Mouse (Mus musculus): ENCODE results near the gene Adamtsl5. TPM values are rescaled to one million over a fixed set of nuclear protein-coding genes. Genes with fewer than 3 reads are reported as not detected.

Gene Adamtsl5
- polyA plus RNA-seq, 1 experiment from 2014 or later: 8.7 TPM

DNA sequence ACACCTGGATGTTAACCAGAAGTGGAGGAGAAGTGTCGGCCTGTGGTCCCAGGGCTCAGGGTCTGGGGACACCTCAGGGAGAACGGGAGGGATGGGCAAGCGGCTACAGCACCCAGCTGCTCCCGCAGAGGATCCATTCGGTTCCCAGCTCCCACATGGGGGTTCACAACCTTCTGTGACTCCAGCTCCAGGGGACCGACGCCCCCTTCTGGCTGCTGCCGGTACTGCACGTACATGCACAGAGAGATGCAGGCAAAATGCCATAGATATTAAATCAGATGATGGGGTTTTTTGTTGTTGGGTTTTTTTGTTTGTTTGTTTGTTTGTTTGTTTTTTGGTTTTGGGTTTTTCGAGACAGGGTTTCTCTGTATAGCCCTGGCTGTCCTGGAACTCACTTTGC, 29.5 kb upstream of the Adamtsl5 start:
- H3K4me2 ChIP-seq (ENCODE audit: low read length): no peak overlapping the region
- no peaks in the 10 kb centered on the region for H3K27me3 ChIP-seq (replicated peaks; ENCODE audit: control insufficient read depth, insufficient read depth, low read length)
- no peak overlapping the region for H3K9ac ChIP-seq (ENCODE audit: low read length)
- DNase-seq (ENCODE audit: low spot score) (no peak), ATAC-seq (replicated peaks; ENCODE audit: low FRiP score, low TSS enrichment, low read depth) (no peak)
- no peaks in the 10 kb centered on the region for H3K9me3 ChIP-seq (ENCODE audit: control insufficient read depth, low read length)
- WGBS: 51% methylated on average over 10 of the region's 10 CpGs
- H3K4me3 ChIP-seq (ENCODE audit: low read depth, low read length): no peak overlapping the region
- no peak overlapping the region for H3K27ac ChIP-seq (ENCODE audit: low read depth)
- peaks cover 32% of the 10 kb centered on the region for H3K36me3 ChIP-seq (ENCODE audit: control insufficient read depth, insufficient read depth, low read length)
- no peaks in the 10 kb centered on the region for H3K4me1 ChIP-seq (replicated peaks; ENCODE audit: control insufficient read depth, insufficient read depth, low read length)

DNA sequence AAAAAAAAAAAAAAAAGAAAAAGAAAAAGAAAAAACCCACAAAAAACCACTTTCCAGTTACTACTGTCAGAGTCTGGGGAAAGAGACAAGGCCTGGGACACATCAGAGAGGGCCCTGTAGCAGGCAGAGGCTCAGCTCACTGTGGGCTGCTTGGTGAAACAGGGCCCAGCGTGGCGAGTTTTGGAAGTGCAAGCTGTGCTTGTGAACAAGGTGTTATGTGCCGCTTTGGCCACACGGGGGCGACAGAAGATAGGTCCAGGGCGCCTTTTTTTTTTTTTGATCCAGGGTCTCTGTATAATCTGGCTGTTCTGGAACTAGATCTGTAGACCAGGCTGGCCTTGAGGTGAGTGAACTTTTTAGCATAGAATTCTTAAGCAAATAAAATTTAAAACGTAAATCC, 27.9 kb upstream of the Adamtsl5 start:
- Histone ChIP-seq H3K9ac (ENCODE audit: low read length) (no peak overlapping the region), H3K4me3 (ENCODE audit: low read depth, low read length) (no peak overlapping the region), H3K4me2 (ENCODE audit: low read length) (no peak overlapping the region), H3K9me3 (ENCODE audit: control insufficient read depth, low read length) (no peaks in the 10 kb centered on the region), H3K27ac (ENCODE audit: low read depth) (no peak overlapping the region), H3K36me3 (ENCODE audit: control insufficient read depth, insufficient read depth, low read length) (peaks cover 17% of the 10 kb centered on the region), H3K4me1 (replicated peaks; ENCODE audit: control insufficient read depth, insufficient read depth, low read length) (peaks cover 2% of the 10 kb centered on the region; the same call in 1 of the 2 replicates), H3K27me3 (replicated peaks; ENCODE audit: control insufficient read depth, insufficient read depth, low read length) (no peaks in the 10 kb centered on the region)
- ATAC-seq (replicated peaks; ENCODE audit: low FRiP score, low TSS enrichment, low read depth) (no peak), DNase-seq (ENCODE audit: low spot score) (peak; percentile 99)
- WGBS: 2% methylated on average over 7 of the region's 7 CpGs

DNA sequence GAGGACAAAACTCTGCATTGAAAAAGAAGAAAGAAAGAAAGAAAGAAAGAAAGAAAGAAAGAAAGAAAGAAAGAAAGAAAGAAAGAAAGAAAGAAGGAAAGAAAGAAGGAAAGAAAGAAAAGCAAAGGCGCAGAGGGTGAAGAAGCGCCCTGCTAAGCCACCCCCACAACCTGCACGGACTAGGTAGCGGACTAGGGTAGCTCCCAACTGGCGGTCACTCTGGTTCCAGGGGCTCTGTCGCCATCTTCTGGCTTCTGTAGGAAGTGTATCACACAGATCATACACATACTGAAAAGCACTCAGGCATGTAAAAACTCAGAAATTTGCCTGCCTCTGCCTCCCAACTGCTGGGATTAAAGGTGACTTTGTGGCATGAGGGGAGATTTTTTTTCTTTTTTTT, 25.9 kb upstream of the Adamtsl5 start:
- DNase-seq (ENCODE audit: low spot score): no peak
- Histone ChIP-seq H3K4me3 (ENCODE audit: low read depth, low read length) (no peak overlapping the region), H3K4me1 (replicated peaks; ENCODE audit: control insufficient read depth, insufficient read depth, low read length) (peaks cover 4% of the 10 kb centered on the region; the same call in 1 of the 2 replicates), H3K27ac (ENCODE audit: low read depth) (no peak overlapping the region), H3K4me2 (ENCODE audit: low read length) (no peak overlapping the region), H3K9ac (ENCODE audit: low read length) (no peak overlapping the region), H3K9me3 (ENCODE audit: control insufficient read depth, low read length) (no peaks in the 10 kb centered on the region), H3K36me3 (ENCODE audit: control insufficient read depth, insufficient read depth, low read length) (no peaks in the 10 kb centered on the region), H3K27me3 (replicated peaks; ENCODE audit: control insufficient read depth, insufficient read depth, low read length) (no peaks in the 10 kb centered on the region)
- no peak for ATAC-seq (replicated peaks; ENCODE audit: low FRiP score, low TSS enrichment, low read depth)
- 20% methylated on average over 6 of the region's 6 CpGs for WGBS

DNA sequence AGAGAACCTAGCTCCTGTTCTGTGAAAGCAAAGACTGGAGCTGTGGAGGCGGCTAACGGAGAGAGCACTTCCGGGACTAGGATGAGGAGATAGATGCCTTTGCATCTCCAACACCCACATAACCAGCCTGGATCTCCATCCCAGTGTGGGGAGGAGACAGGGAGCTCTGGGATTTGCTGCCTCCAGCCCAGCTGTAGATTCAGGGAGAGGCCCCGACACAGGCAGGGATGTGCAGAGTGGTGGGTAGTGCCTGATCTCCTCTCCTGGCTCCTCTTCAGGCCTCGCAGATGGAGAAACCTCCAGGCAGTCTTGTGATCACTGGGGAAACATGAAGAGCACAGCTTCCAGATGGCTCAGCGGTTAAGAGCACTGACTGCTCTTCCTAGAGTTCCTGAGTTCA, 24.5 kb upstream of the Adamtsl5 start:
- Histone ChIP-seq H3K9me3 (ENCODE audit: control insufficient read depth, low read length) (no peaks in the 10 kb centered on the region), H3K4me1 (replicated peaks; ENCODE audit: control insufficient read depth, insufficient read depth, low read length) (peaks cover 4% of the 10 kb centered on the region; the same call in 1 of the 2 replicates), H3K27ac (ENCODE audit: low read depth) (no peak overlapping the region), H3K9ac (ENCODE audit: low read length) (no peak overlapping the region), H3K4me3 (ENCODE audit: low read depth, low read length) (no peak overlapping the region), H3K27me3 (replicated peaks; ENCODE audit: control insufficient read depth, insufficient read depth, low read length) (no peaks in the 10 kb centered on the region), H3K4me2 (ENCODE audit: low read length) (no peak overlapping the region), H3K36me3 (ENCODE audit: control insufficient read depth, insufficient read depth, low read length) (no peaks in the 10 kb centered on the region)
- ATAC-seq (replicated peaks; ENCODE audit: low FRiP score, low TSS enrichment, low read depth) (no peak), DNase-seq (ENCODE audit: low spot score) (no peak)
- WGBS: 84% methylated on average over 6 of the region's 6 CpGs

DNA sequence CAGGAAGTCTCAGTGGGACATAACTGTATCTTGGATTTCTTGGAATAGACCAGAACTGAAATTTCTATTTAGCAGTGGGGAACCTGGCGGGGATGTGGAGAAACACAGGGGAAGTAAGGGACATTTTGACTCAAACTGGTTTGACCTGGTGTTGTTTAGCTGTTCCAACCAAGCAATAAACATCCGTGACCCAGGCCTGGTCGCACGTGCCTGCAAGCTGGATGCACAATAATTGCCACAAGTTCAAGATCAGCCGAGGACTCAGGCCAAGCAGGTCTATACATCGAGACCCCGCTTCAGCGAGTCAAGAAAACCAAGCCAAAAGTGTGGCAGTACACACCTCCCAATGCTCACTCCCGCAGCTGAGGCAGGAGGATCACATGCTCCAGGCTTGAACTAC, 23.8 kb upstream of the Adamtsl5 start:
- ATAC-seq (replicated peaks; ENCODE audit: low FRiP score, low TSS enrichment, low read depth) (no peak), DNase-seq (ENCODE audit: low spot score) (no peak)
- Histone ChIP-seq H3K4me3 (ENCODE audit: low read depth, low read length) (0 out of 2 replicates have a peak overlapping the region, but pooled peaks have one; percentile 13), H3K4me2 (ENCODE audit: low read length) (peak overlapping the region; percentile 38), H3K9me3 (ENCODE audit: control insufficient read depth, low read length) (no peaks in the 10 kb centered on the region), H3K36me3 (ENCODE audit: control insufficient read depth, insufficient read depth, low read length) (no peaks in the 10 kb centered on the region), H3K27ac (ENCODE audit: low read depth) (no peak overlapping the region), H3K27me3 (replicated peaks; ENCODE audit: control insufficient read depth, insufficient read depth, low read length) (no peaks in the 10 kb centered on the region), H3K9ac (ENCODE audit: low read length) (no peak overlapping the region), H3K4me1 (replicated peaks; ENCODE audit: control insufficient read depth, insufficient read depth, low read length) (peaks cover 4% of the 10 kb centered on the region; the same call in 1 of the 2 replicates)
- WGBS: 48% methylated on average over 9 of the region's 9 CpGs

DNA sequence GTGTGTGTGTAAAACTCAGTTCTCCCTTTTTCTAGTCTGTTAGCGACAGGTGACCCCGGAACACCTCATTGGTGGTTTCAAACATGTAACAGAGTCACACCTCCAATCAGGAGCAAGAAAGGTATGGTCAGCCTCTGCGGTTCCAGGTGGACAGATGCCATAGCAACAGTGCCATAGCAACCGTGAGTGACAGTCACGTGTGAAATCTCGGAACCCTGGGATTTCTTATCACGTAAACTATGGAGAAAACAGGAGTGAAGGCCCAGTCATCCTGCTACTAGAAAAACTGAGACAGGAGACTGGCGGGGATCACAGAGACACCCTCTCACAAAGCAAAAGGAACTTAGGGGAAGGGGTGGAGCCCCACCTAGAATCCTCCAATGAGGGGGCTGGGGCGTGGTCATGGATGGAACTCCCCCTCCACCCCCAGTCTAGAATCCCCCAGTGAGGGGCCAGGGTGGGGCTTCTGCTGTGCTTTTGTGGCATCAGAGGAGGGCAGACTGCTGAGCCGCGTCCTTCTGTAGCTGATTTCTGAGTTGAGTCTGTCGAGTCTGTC, 23.3 kb upstream of the Adamtsl5 start:
- peaks cover 4% of the 10 kb centered on the region; the same call in 1 of the 2 replicates for H3K4me1 ChIP-seq (replicated peaks; ENCODE audit: control insufficient read depth, insufficient read depth, low read length)
- no peaks in the 10 kb centered on the region for H3K27me3 ChIP-seq (replicated peaks; ENCODE audit: control insufficient read depth, insufficient read depth, low read length)
- H3K27ac ChIP-seq (ENCODE audit: low read depth): no peak overlapping the region
- H3K9me3 ChIP-seq (ENCODE audit: control insufficient read depth, low read length): no peaks in the 10 kb centered on the region
- ATAC-seq (replicated peaks; ENCODE audit: low FRiP score, low TSS enrichment, low read depth) (0 out of 2 replicates have a peak, but pooled peaks have one; percentile 42), DNase-seq (ENCODE audit: low spot score) (peak; percentile 73)
- H3K4me2 ChIP-seq (ENCODE audit: low read length): peak overlapping the region; percentile 38
- peak overlapping the region; percentile 22; the same call in 1 of the 2 replicates for H3K9ac ChIP-seq (ENCODE audit: low read length)
- WGBS: 4% methylated on average over 12 of the region's 12 CpGs
- no peaks in the 10 kb centered on the region for H3K36me3 ChIP-seq (ENCODE audit: control insufficient read depth, insufficient read depth, low read length)
- H3K4me3 ChIP-seq (ENCODE audit: low read depth, low read length): peak overlapping the region; percentile 13; the same call in 1 of the 2 replicates

DNA sequence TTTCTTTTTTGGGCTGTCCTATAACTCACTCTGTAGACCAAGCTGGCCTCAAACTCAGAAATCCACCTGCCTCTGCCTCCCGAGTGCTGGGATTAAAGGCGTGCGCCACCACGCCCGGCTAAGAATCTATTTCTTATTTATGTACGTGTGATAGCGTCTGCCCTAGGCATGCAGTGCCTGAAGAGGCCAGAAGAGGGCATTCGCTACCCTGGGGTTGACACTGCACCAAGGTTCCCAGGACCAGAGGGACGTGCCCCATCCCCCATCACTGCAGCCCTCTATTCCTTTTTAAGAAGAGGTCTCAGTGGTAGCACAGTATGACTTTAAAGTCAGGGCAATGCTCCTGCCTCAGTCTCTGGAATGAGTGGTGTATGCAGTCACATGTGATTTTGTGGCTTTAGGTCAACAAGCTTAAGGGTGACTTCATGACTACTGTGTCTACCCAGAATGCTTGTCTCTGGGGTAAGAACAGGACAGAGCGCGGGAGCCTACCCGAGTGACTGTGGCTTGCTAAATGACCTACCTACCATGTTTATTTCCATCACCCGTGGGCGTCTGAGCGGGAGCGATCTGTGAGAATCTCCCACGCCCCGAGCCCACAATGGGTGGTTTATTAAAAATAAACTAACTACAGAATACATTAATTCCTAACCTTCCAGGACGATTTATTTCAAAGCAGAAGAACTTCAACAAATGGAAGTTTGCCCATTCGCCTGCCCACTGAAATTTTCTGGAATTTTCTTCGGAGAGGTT, 22.0 kb upstream of the Adamtsl5 start:
- DNase-seq (ENCODE audit: low spot score) (no peak), ATAC-seq (replicated peaks; ENCODE audit: low FRiP score, low TSS enrichment, low read depth) (no peak)
- Histone ChIP-seq H3K4me1 (replicated peaks; ENCODE audit: control insufficient read depth, insufficient read depth, low read length) (peaks cover 4% of the 10 kb centered on the region; the same call in 1 of the 2 replicates), H3K4me2 (ENCODE audit: low read length) (no peak overlapping the region), H3K27ac (ENCODE audit: low read depth) (no peak overlapping the region), H3K27me3 (replicated peaks; ENCODE audit: control insufficient read depth, insufficient read depth, low read length) (no peaks in the 10 kb centered on the region), H3K36me3 (ENCODE audit: control insufficient read depth, insufficient read depth, low read length) (no peaks in the 10 kb centered on the region), H3K9ac (ENCODE audit: low read length) (no peak overlapping the region), H3K9me3 (ENCODE audit: control insufficient read depth, low read length) (no peaks in the 10 kb centered on the region), H3K4me3 (ENCODE audit: low read depth, low read length) (no peak overlapping the region)
- 78% methylated on average over 21 of the region's 21 CpGs for WGBS

DNA sequence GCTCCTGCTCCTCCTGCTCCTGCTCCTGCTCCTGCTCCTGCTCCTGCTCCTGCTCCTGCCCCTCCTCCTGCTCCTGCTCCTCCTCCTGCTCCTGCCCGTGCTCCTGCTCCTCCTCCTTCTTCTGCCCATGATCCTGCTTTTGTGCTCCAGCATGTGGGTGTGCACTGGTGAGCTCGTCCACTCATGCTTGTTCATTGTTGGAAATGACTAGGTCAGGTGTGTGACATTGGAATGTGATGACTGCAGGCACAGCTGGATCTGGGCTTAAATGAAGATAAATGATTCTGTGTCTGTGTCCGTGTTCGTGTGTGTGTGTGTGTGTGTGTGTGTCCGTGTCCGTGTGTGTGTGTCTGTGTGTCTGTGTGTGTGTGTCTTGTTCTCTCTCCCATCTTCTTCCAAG, 20.2 kb upstream of the Adamtsl5 start:
- Histone ChIP-seq H3K36me3 (ENCODE audit: control insufficient read depth, insufficient read depth, low read length) (no peaks in the 10 kb centered on the region), H3K27ac (ENCODE audit: low read depth) (no peak overlapping the region), H3K4me2 (ENCODE audit: low read length) (no peak overlapping the region), H3K4me1 (replicated peaks; ENCODE audit: control insufficient read depth, insufficient read depth, low read length) (peaks cover 4% of the 10 kb centered on the region; the same call in 1 of the 2 replicates), H3K9ac (ENCODE audit: low read length) (no peak overlapping the region), H3K9me3 (ENCODE audit: control insufficient read depth, low read length) (no peaks in the 10 kb centered on the region), H3K4me3 (ENCODE audit: low read depth, low read length) (no peak overlapping the region), H3K27me3 (replicated peaks; ENCODE audit: control insufficient read depth, insufficient read depth, low read length) (peaks cover 7% of the 10 kb centered on the region; the same call in 1 of the 2 replicates)
- DNase-seq (ENCODE audit: low spot score) (no peak), ATAC-seq (replicated peaks; ENCODE audit: low FRiP score, low TSS enrichment, low read depth) (no peak)
- 90% methylated on average over 6 of the region's 6 CpGs for WGBS
